Mouse (Mus musculus): Measurements from ENCODE around the gene Ang. TPM values are rescaled to one million over a fixed set of nuclear protein-coding genes. Genes with fewer than 3 reads are reported as not detected.

Ang gene
- polyA plus RNA-seq (2016; fragmentation: Nextera tagmentation; extraction: Ambion mirVana): 1.6 and 1.7 TPM in 2 replicates

DNA sequence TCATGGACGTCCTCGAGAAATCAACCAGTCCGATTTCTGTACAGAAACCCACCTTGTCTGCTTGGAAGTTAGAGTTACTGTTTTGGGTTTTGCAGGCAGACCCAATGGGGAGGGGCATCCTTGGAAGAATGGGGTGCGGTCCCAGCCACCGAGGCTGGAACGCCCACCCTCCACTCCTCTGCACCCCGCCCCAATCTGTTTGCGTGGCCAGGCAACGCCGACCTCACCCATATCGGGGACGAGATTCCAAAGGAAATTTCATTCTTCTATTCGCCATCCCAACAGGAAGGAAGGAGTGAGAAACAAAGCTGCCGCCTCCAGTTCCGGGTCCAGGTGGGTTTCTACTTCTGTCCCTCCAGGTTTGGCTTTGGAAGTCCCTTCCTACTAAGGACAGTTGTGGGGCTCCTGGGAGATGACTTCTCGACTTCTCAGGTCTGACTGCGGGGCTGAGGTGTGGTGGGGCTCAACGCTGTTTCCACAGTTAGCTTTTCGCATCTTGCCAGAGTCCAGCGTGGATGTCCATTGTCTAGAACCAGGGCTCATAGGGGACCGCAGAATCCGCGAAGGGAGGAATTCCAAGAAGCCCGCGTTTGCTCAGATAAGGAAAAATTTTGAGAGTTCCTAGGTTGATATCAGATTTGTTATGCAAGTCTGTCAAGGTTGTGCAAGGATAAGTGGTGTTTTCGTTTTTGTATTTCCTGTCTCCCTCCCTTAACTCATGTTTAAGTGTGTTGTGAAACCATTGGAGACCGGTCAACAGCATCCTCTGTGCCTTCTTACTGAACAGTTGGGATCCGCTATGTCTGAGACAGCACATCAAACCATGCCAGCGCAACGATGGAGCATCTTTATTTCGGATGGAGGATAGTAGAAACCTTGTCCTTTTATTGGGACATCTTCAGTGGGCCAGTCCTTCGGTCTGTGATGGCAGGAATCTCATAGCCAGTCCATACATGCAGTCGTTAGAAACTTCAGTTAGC, at the start of gene Ang, which contains the start of gene Rnase4:
Gene Ang (plus strand): TSS at position 230 of the 980 bp plus-strand sequence.
Gene Rnase4 (plus strand): TSS at position 157 of the 980 bp plus-strand sequence.
- WGBS: 10% methylated on average over 33 of the region's 33 CpGs
- Histone ChIP-seq H3K9me3 (no peaks in the 10 kb centered on the region), H3K9ac (peak within 1 kb of the TSS; percentile 59), H3K36me3 (replicated peaks) (no peaks in the 10 kb centered on the region), H3K27ac (peak within 1 kb of the TSS; percentile 81), H3K27me3 (no peaks in the 10 kb centered on the region), H3K4me3 (replicated peaks) (peak within 1 kb of the TSS; percentile 69), H3K4me2 (peak within 1 kb of the TSS; percentile 72), H3K4me1 (peaks cover 11% of the 10 kb centered on the region)
- peak; percentile 16; the same call in 1 of the 2 replicates for ATAC-seq (ENCODE audit: low FRiP score)

DNA sequence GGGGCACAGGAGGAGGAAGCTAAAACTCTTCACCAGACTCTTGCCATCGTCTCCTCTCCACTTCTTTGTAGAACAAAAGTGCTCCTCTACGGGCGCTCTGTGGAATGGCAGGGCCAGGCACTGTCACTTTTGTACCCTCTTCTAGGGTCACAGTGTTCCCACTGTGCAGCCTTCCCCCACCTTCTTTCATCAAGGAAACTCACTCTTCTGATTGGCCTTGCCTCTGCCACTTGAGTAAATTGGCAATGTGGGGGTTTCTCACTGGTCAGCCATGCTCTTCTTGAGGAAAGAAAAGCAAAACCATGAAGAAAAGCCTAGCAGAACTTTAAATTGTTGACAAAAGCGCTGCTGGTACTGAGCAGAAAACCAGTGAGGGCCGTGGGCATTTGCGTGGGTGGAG, 49.2 kb upstream of the Ang start, which contains the start of gene Rnase9:
Gene Rnase9 (minus strand): TSS at position 101 of the 400 bp plus-strand sequence.
- WGBS: 66% methylated on average over 6 of the region's 6 CpGs
- Histone ChIP-seq H3K36me3 (replicated peaks) (no peaks in the 10 kb centered on the region), H3K4me1 (no peaks in the 10 kb centered on the region), H3K27ac (no peak within 1 kb of the TSS), H3K27me3 (no peaks in the 10 kb centered on the region), H3K4me3 (replicated peaks) (no peak within 1 kb of the TSS), H3K4me2 (no peak within 1 kb of the TSS), H3K9ac (no peak within 1 kb of the TSS), H3K9me3 (no peaks in the 10 kb centered on the region)
- ATAC-seq (ENCODE audit: low FRiP score): no peak

DNA sequence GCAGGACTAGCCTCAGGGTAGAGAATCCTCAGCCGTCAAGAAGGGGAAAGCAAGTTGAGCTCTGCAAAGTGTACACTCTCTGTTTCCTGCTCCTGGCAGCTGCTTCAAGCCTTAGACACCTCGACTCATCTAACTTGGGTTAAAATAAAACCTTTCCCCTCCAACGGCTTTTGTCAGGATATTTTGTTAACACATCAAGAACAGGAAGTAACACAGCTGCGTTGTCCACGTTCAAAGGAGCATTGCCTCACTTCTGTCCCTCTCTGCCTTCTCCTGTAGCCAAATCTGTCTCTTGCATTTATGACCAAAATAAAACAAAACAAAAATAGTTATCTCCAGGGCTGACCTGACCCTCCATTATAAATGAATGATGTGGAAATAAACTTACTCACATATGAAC, 43.1 kb upstream of the Ang start:
- Histone ChIP-seq H3K4me1 (no peaks in the 10 kb centered on the region), H3K9ac (no peak overlapping the region), H3K36me3 (replicated peaks) (no peaks in the 10 kb centered on the region), H3K27ac (no peak overlapping the region), H3K4me2 (no peak overlapping the region), H3K4me3 (replicated peaks) (no peak overlapping the region), H3K27me3 (peaks cover 23% of the 10 kb centered on the region), H3K9me3 (no peaks in the 10 kb centered on the region)
- 79% methylated on average over 5 of the region's 5 CpGs for WGBS
- ATAC-seq (ENCODE audit: low FRiP score): no peak

DNA sequence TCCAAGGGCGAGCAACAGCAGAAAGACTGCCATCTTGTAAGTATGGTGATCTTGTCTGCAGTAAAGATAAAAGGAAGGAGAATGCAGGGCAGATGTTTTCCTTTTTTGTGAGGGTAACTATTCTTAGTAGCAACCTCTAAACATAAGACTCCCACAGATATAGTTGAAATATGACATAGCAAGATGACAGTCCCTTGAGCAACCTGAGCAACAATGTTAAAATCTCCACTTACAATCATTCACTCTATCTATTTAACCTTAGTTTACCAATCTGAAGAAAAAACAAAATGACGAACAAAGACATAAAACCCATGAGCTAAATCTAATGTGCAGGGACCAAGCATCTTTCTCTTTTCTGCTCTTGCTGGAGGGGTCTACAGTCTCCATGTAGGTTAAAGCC, 40.9 kb upstream of the Ang start, which contains the start of gene Rnase11:
Gene Rnase11 (minus strand): TSS at position 101 of the 400 bp plus-strand sequence.
- Histone ChIP-seq H3K9me3 (no peaks in the 10 kb centered on the region), H3K4me2 (no peak within 1 kb of the TSS)

DNA sequence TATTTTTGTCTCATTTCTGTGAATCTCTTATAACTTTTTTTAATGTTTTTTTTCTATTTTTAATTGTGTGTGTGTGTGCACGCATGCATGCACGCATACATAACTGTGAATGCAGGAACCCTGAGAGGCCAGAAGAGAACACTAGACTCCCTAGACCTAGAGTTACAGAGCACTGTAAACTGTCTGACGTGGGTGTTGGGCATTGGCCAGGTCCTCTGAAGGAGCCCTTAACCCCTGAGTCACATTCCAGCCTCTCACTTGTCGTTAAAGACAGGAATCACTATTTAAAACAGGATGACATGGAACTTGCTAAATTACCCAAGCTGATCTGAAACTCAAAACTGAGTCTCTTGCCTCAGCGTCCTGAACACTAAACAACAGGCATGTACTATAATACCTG, 39.0 kb upstream of the Ang start:
- H3K9me3 ChIP-seq: no peaks in the 10 kb centered on the region
- ATAC-seq (ENCODE audit: low FRiP score): no peak
- H3K4me3 ChIP-seq (replicated peaks): no peak overlapping the region
- peaks cover 32% of the 10 kb centered on the region for H3K27me3 ChIP-seq
- H3K4me1 ChIP-seq: peaks cover 12% of the 10 kb centered on the region
- H3K9ac ChIP-seq: no peak overlapping the region
- H3K4me2 ChIP-seq: no peak overlapping the region
- H3K36me3 ChIP-seq (replicated peaks): no peaks in the 10 kb centered on the region
- WGBS: 66% methylated on average over 5 of the region's 5 CpGs
- H3K27ac ChIP-seq: no peak overlapping the region

More for the DNA sequence above, 40.9 kb upstream of the Ang start, which contains the start of gene Rnase11:
- 76% methylated on average over 2 of the region's 2 CpGs for WGBS
- H3K4me3 ChIP-seq (replicated peaks): no peak within 1 kb of the TSS
- H3K27me3 ChIP-seq: peaks cover 28% of the 10 kb centered on the region
- H3K36me3 ChIP-seq (replicated peaks): no peaks in the 10 kb centered on the region
- H3K4me1 ChIP-seq: peaks cover 12% of the 10 kb centered on the region
- no peak for ATAC-seq (ENCODE audit: low FRiP score)
- H3K27ac ChIP-seq: no peak within 1 kb of the TSS
- H3K9ac ChIP-seq: no peak within 1 kb of the TSS

DNA sequence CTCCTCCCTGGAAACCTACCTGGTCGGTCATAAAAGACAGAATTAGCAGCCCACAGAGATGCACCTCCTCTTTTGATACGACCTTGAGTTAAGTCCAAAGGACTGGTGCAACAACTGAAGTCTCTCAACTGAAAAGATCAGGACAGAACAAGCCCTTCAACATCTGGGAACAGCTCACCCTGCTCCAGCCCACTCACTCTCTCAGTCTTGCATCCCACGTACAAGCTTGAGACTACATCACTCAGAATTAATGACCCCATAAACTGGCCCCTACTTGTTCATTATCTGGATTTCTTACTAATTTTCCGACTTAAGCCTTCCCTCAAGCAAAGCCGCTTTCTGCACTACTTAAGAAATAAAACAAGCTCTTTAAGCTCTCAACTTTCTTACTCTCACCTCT, 37.8 kb upstream of the Ang start:
- no peak overlapping the region for H3K4me3 ChIP-seq (replicated peaks)
- H3K27ac ChIP-seq: no peak overlapping the region
- H3K27me3 ChIP-seq: peaks cover 39% of the 10 kb centered on the region
- no peaks in the 10 kb centered on the region for H3K9me3 ChIP-seq
- H3K4me2 ChIP-seq: no peak overlapping the region
- no peak for ATAC-seq (ENCODE audit: low FRiP score)
- 45% methylated on average over 5 of the region's 5 CpGs for WGBS
- H3K36me3 ChIP-seq (replicated peaks): no peaks in the 10 kb centered on the region
- no peak overlapping the region for H3K9ac ChIP-seq
- H3K4me1 ChIP-seq: peaks cover 12% of the 10 kb centered on the region

DNA sequence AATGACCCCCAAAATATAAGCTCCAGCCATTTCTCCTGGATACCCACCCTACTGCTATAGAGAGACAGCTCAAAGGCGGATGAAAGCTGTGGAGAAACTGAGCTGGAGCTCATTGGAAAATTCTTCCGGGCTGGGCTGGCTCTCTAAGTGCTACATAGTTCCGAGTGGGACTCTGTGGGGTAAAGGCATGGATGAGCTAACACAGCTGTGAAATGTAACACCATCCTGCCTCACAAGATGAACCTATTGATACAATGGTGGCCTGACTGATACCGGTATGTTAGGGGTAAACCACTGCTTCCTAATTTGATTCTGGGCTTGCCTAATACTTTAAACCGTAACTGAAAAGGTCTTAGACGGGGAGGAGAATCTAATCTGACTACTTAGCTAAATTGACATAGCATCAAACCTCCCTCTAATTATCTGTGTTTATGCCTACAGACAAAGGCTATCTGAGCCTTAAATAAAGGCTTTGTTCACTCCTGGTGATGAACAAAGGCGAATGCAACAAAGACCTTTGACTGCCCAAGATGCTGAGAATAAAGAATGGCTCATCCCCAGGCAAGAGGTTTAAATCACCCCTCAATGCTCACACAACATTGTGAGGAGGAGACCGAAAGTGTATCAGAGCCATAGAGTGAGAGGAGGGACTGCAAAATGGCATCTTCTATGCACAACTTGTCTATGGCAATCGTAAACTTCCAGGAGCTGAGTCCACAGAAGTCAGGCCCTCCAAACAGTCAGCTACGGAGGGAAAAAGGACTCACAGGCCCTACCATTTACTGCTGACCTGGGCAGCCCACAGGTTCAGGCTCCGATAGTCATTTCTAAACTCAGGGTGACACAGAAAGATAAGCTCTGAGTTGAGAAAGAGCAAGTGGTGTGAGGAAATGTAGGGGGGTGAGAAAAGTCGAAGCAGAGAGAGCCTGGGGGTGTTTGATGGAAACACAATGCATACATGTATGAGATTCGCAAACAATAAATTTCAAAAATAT, 36.4 kb upstream of the Ang start:
- ATAC-seq (ENCODE audit: low FRiP score): no peak
- no peaks in the 10 kb centered on the region for H3K36me3 ChIP-seq (replicated peaks)
- H3K9ac ChIP-seq: no peak overlapping the region
- peaks cover 12% of the 10 kb centered on the region for H3K4me1 ChIP-seq
- no peaks in the 10 kb centered on the region for H3K9me3 ChIP-seq
- peaks cover 33% of the 10 kb centered on the region for H3K27me3 ChIP-seq
- 17% methylated on average over 13 of the region's 13 CpGs for WGBS
- H3K4me2 ChIP-seq: peak overlapping the region; percentile 15; the same call in 1 of the 2 replicates
- no peak overlapping the region for H3K27ac ChIP-seq
- H3K4me3 ChIP-seq (replicated peaks): no peak overlapping the region

DNA sequence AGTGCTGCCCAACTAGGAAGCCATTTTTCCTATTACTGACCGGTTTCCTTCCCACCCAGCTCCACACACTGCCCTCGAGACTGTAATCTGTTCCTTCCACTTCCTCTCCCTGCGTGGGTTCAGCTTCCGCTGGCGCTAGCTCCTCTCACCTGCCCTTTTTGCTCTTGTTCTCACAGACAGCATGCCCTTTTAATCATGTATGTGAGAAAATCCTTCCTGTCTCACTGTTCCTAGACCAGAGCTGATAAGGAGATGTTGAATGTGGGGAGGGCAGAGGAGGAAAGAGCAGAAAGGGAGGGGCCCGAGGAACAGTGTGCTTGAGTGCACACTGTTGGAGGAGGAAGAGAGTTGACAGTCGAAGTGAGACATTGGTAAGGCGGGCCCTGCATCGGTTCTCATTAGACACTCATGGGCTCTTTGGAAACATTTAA, 33.5 kb upstream of the Ang start, which contains the start of gene Rnase12:
Gene Rnase12 (minus strand): TSS at position 261 of the 431 bp plus-strand sequence.
- H3K4me1 ChIP-seq: peaks cover 14% of the 10 kb centered on the region
- H3K9ac ChIP-seq: no peak within 1 kb of the TSS
- no peak within 1 kb of the TSS for H3K4me3 ChIP-seq (replicated peaks)
- 73% methylated on average over 9 of the region's 9 CpGs for WGBS
- no peaks in the 10 kb centered on the region for H3K36me3 ChIP-seq (replicated peaks)
- no peak for ATAC-seq (ENCODE audit: low FRiP score)
- no peak within 1 kb of the TSS for H3K27ac ChIP-seq
- no peak within 1 kb of the TSS for H3K4me2 ChIP-seq
- H3K27me3 ChIP-seq: peaks cover 30% of the 10 kb centered on the region
- H3K9me3 ChIP-seq: no peaks in the 10 kb centered on the region

DNA sequence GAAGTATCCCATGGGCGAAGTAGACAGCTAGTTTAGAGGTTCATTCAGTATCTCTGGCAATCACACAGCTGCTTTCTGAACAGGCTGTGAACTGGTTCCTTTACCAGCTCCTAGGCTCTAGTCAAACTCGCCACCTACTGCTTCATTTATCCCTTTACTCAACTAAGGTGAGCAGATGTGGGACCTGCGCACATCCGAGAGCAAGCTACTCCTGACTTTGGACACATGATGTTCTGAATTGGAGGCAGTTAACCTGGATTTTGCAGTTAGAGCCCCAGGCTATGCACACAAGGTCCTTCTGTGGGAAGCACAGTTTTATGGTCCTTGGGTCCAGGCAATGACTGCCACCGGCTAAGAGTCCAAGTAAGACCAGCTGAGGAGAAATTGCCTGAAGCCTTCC, 30.2 kb upstream of the Ang start:
- no peaks in the 10 kb centered on the region for H3K36me3 ChIP-seq (replicated peaks)
- no peaks in the 10 kb centered on the region for H3K9me3 ChIP-seq
- H3K4me1 ChIP-seq: peaks cover 6% of the 10 kb centered on the region; the same call in 1 of the 2 replicates
- H3K27ac ChIP-seq: no peak overlapping the region
- no peak for ATAC-seq (ENCODE audit: low FRiP score)
- H3K9ac ChIP-seq: no peak overlapping the region
- H3K4me3 ChIP-seq (replicated peaks): no peak overlapping the region
- no peak overlapping the region for H3K4me2 ChIP-seq
- H3K27me3 ChIP-seq: peaks cover 23% of the 10 kb centered on the region
- 88% methylated on average over 5 of the region's 5 CpGs for WGBS

DNA sequence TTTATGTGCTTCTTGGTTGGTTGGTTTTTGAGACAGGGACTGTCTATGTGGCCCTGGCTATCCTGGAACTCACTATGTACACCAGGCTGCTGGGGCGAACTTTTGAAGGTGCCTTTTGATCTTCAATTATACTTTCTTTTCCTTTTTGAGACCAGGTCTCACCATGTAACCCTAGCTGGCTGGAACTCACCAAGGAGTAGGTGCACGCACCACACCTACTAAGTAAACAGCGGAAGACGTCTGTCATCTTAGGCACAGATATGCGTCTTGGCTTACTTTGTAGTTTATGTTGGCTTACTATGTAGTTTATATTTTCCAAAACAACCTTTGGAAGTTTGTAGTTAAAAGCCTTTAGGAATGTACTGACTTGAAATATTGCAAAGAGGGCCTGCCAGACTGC, 22.0 kb upstream of the Ang start:
- Histone ChIP-seq H3K9ac (no peak overlapping the region), H3K4me1 (0 out of 2 replicates have a peak, but pooled peaks cover 8% of the 10 kb centered on the region), H3K36me3 (replicated peaks) (no peaks in the 10 kb centered on the region), H3K4me2 (no peak overlapping the region), H3K27ac (no peak overlapping the region), H3K4me3 (replicated peaks) (no peak overlapping the region), H3K9me3 (no peaks in the 10 kb centered on the region), H3K27me3 (no peaks in the 10 kb centered on the region)
- 93% methylated on average over 5 of the region's 5 CpGs for WGBS
- ATAC-seq (ENCODE audit: low FRiP score): no peak

DNA sequence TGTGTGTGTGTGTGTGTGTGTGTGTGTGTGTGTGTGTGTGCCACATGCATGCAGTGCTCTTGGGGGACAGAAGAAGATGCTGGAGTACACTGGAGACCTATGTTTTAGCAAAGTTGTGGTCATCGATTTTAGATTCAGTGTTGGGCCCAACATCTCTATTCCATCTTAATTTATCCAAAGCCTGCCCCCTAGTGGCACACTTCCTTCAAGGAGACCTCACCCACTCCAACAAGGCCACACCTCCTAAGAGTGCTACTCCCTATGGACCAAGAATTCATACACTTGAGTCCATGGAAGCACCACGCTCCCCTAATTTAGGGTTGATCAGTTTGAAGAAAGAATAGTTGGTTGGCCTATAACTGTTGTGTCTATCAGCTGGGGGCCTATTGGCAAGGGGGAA, 21.3 kb upstream of the Ang start:
- 0 out of 2 replicates have a peak, but pooled peaks cover 8% of the 10 kb centered on the region for H3K4me1 ChIP-seq
- H3K36me3 ChIP-seq (replicated peaks): no peaks in the 10 kb centered on the region
- no peak for ATAC-seq (ENCODE audit: low FRiP score)
- H3K9ac ChIP-seq: no peak overlapping the region
- H3K27ac ChIP-seq: no peak overlapping the region
- no peaks in the 10 kb centered on the region for H3K9me3 ChIP-seq
- 95% methylated on average over 2 of the region's 2 CpGs for WGBS
- H3K4me3 ChIP-seq (replicated peaks): no peak overlapping the region
- H3K27me3 ChIP-seq: no peaks in the 10 kb centered on the region
- H3K4me2 ChIP-seq: no peak overlapping the region

All from forebrain, embryonic 12.5 days (tissue).